Mouse (Mus musculus): ENCODE results near the gene Calr.

DNA sequence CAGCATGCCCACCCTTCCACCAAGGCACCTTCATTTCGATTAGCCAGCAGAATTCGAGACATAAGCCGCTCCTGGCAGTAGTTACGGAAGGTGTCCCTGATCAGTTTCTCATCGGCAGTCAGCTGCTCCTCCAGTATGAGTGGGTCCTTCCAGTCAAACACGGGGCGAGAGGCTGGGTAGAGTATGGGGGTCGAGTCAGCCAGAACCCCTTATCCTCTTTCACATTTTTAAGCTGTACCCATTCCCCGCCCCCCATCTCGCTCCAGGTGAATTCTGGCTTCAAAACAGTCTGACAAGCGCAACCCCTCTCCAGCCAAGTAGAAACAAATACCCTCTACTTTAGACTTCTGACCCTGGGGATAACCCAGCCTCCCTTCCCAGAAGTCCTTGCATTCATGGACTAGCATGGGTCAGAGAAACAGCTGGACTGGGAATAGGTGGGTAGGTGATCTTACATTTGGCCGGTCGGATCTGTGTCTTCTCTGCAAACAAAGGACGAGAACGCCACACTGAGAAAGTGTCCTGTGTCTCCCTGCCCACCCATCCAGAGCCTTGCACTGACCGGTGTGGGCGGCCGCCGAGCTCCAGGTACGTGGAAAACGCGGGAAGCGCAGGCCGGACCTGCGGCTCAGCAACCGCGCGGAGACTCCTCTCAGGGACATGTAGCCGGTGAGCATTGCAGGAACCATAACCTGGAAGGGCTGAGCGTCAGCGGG, 46.4 kb upstream of the Calr start:
- TF ChIP-seq POLR2A (IDR thresholded peaks at IDR 0.05; ENCODE audit: extremely low read depth, insufficient read depth, low read length) (no peak), CTCF (IDR thresholded peaks at IDR 0.05; ENCODE audit: low read depth, low read length) (no peak)
